Mouse (Mus musculus): ENCODE measurements around the gene Gspt2.
"Not testable (repeated sequence)": the region's sequence is repeated elsewhere in the genome, so short reads cannot be mapped to it uniquely, and the experiment has no call there.

Gspt2 gene

GRCm38 (mm10) chrX:94635961-94636563 lies at the start of gene Gspt2:
Gene Gspt2, plus strand, starts transcription at chrX:94636069.
- DNase-seq (ENCODE audit: low spot score) = peak; percentile 71

DNA sequence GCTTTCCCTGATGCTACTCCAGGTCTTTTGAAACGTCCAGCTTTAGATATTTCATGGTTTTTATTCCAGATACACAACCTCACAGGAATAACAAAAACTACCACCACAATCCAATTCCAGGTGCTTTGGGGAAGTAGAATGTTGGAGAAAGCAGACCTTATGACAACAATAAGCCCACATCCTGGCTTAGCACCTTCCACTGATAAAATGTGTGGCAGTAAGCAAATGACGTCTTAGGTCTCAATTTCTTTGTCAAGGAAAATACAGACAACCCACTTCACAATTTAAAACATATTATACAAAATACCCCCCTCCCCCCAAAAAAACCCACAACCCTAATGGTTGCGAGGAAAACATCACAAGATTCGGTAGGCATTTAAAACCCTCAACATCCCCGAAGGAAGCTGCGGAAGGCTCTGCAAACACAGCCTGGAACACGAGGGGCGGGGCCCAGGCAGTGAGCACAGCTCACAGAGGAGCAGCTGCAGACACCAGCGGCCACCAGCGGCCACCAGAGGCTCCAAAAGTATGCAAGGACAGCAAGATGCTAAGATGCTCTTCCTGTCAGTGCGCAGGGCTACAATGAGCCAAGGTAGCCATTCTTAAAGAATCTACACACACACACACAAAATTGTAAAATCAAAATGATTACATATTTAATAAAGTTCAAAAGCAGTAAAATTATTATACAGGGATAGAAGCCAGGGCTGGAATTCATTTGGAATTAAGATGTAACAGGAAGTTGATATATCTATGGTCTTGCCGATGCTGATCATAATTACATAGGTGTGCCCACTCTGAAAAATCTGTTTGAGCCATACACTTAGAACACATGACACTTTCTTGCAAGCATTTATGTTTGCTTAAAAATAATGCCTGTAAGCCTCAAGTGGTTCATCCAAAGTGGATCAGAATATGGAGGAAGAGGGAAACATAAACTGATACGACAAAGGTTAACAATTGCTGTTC lies 10.8 kb upstream of the Gspt2 start:
- DNase-seq (ENCODE audit: low spot score) = peak; percentile 45

GRCm38 (mm10) chrX:94636911-94637310 lies 1.0 kb downstream of the Gspt2 start:
- no peak for DNase-seq (ENCODE audit: low spot score)

GRCm38 (mm10) chrX:94648541-94648940 lies 12.7 kb downstream of the Gspt2 start:
- no peak for DNase-seq (ENCODE audit: low spot score)

DNA sequence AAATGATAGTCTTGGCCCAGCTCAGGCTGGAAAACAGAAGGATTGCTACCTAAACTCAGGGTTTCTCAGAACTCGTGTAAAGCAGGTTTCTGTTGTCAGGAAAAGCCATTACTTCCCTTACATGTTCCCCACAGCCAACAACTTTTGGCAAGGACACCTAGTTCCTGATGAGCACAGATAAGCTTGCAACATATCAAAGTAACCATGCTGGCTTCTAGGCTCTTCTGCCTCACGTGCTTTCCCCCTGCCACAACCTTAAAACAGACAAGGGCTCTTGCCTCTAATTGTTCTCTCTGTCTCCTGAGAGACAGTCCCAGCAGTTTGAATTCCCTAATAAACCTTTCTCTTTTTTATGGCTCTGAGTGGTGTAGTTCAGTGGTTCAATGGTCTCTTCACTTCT lies 21.9 kb downstream of the Gspt2 start:
- DNase-seq (ENCODE audit: low spot score) = no peak

DNA sequence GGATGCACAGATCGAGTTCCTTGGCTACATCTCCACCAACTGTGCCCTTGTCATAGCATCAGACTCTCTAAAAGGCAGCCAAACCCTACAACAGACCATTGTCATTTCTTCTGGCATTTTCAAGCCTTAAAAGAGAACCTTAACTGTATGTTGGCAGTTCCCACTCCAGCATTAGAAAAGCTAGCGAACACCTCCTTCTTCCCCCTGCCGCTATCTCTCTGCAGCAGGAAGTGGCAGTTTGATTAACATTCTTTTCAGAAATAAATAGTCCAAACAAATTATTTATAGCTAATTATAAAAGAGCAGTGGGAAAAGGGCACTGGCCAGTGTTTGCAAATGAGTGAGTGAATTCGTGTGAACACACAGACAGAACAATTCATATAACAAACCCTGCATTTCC lies 34.9 kb downstream of the Gspt2 start:
- DNase-seq (ENCODE audit: low spot score) = no peak

DNA sequence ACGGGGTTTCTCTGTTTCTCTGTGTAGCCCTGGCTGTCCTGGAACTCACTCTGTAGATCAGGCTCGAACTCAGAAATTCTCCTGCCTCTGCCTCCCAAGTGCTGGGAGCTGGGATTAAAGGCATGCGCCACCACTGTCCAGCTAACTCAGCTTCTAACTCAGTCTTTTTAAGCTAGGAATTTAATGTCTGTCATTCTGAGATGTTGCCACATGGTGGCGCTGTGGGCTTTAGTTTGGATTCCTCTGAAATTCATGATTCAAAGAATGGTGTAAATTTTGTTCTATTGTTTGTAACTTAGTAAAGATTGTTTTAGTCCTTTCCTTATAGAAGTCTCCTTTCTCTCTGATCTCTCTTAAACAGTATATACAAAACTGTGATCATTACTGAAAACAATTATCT lies 39.1 kb downstream of the Gspt2 start:
- DNase-seq (ENCODE audit: low spot score) = peak; percentile 43

GRCm38 (mm10) chrX:94681581-94681980 lies 45.7 kb downstream of the Gspt2 start:
- DNase-seq (ENCODE audit: low spot score) = not testable (repeated sequence)

DNA sequence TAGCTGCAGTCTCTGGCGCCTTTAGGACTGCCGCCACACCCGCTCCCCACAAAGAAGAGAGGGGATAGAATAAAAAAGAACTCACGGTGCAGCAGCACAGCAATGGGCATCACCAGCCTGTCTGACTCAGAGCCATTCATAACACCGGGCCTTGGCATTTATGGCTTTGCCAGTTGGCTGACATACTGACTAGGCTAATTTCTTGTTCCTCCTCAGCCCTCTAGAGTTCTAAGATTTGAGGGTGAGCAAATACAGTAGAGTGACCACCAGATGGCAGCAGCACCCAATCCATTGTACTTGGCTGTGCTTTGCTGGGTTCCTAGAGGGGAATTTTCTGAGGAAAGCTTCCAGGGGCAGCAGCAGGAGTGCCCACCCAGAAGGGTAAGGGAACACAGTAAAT lies 53.7 kb downstream of the Gspt2 start:
- not testable (repeated sequence) for DNase-seq (ENCODE audit: low spot score)
